Mouse (Mus musculus): ENCODE results near the gene 4833439L19Rik.

DNA sequence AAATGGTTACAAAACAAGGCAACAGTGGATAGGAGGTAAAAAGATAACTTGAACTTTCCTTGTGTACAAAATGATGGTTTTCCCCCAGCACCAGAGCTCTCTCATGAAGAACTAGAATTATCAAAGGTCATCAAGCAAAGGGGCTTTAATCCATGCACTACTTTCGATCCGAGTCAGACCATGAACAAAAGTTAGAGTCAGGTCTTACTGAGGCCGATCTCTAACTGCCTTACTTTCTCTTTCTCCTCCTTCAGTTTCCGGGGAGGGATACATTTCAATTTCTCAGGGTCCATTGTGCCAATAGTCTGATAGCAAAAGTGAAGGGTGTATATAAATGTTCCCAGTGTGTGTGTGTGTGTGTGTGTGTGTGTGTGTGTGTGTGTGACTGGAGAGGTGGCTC, 7.4 kb upstream of the 4833439L19Rik start:
- TF ChIP-seq POLR2A (IDR thresholded peaks at IDR 0.05; ENCODE audit: low read depth, low read length): no peak
- TF ChIP-seq CTCF (IDR thresholded peaks at IDR 0.05; ENCODE audit: borderline replicate concordance, insufficient read depth, low read length): no peak
